Mouse (Mus musculus): ENCODE data around the gene F2r. TPM values are rescaled to one million over a fixed set of nuclear protein-coding genes. Genes with fewer than 3 reads are reported as not detected.

F2r gene
- polyA plus RNA-seq, 1 experiment from 2014 or later = 58.5 TPM

DNA sequence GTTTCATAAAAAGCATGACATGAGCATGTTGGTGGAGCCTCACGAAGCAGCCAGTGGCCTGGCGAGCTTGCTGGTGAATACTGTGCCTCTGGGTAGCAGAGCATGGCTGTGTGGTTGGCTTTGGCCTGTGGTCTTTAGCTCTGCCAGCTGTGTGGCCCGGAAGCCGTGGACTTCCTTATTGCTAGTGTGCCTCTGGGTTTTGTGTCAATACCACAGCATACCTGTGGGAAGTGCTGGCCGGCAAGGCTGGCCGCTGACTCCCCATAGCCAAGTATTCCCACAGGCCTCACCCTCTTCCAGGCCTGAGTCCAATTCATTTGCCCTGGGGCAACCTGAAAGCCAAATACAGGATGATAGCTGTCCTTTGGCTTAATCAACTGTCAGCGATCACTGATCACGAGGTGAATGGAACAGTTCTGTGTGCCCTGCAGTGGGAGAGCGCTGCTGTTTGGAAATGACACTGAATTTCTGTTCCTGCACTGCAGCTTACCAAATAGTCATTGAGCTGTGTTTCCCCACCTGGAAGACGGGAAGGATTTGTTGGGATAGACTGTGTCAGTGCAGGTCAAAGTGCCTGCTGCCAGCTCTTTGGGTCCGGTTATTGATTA lies 64.3 kb downstream of the F2r start:
- H3K4me1 ChIP-seq (replicated peaks; ENCODE audit: control insufficient read depth, insufficient read depth, low read length) = no peaks in the 10 kb centered on the region; the same call in 1 of the 2 replicates
- no peak for ATAC-seq (replicated peaks; ENCODE audit: low FRiP score, low TSS enrichment, low read depth)

More for the DNA sequence above, 64.3 kb downstream of the F2r start:
- Histone ChIP-seq H3K27me3 (replicated peaks; ENCODE audit: control insufficient read depth, insufficient read depth, low read length) (no peaks in the 10 kb centered on the region), H3K9ac (ENCODE audit: low read length) (no peak overlapping the region), H3K36me3 (ENCODE audit: control insufficient read depth, insufficient read depth, low read length) (no peaks in the 10 kb centered on the region), H3K9me3 (ENCODE audit: control insufficient read depth, low read length) (no peaks in the 10 kb centered on the region), H3K4me3 (ENCODE audit: low read depth, low read length) (no peak overlapping the region), H3K4me2 (ENCODE audit: low read length) (no peak overlapping the region), H3K27ac (ENCODE audit: low read depth) (no peak overlapping the region)
- WGBS = 77% methylated on average over 11 of the region's 11 CpGs
- DNase-seq (ENCODE audit: low spot score) = peak; percentile 47

Other genes starting within 250 kb of the F2r start
- gene Aggf1, start 243.1 kb downstream of the F2r start, polyA plus RNA-seq (2014; fragmentation: Nextera tagmentation; extraction: Ambion mirVana) = 32.1 and 33.1 TPM in 2 replicates
- gene Crhbp, start 173.6 kb downstream of the F2r start, polyA plus RNA-seq (2014; fragmentation: Nextera tagmentation; extraction: Ambion mirVana) = 0.16 and 0.24 TPM in 2 replicates
- gene S100z, start 139.8 kb downstream of the F2r start, polyA plus RNA-seq (2014; fragmentation: Nextera tagmentation; extraction: Ambion mirVana) = not detected in 2 replicates
- 14.2 and 14.3 TPM in 2 replicates for gene F2rl1, start 93.3 kb downstream of the F2r start, polyA plus RNA-seq (2014; fragmentation: Nextera tagmentation; extraction: Ambion mirVana)
- gene F2rl2, start 78.4 kb upstream of the F2r start, polyA plus RNA-seq (2014; fragmentation: Nextera tagmentation; extraction: Ambion mirVana) = 0.52 and 0.95 TPM in 2 replicates

All from intestine, embryonic 14.5 days (tissue).